Mouse (Mus musculus) cerebellum, adult 2 months (tissue): ENCODE results near the gene Hopx.

Experiments used
- CTCF ChIP-seq: fragments of 200-500 bp; IDR thresholded peaks from 2 replicates; pipeline ENCODE4 v1.5.1; 2011; ENCODE audit warnings: low read depth, mild to moderate bottlenecking, control low read depth, low read length, moderate library complexity, borderline replicate concordance; ENCODE audit not compliant: insufficient read depth
- POLR2A ChIP-seq: fragments of 200-500 bp; IDR thresholded peaks from 2 replicates; pipeline ENCODE4 v1.6.1; 2011; ENCODE audit warnings: low read length, control low read depth, borderline replicate concordance; ENCODE audit not compliant: insufficient read depth

- TF ChIP-seq POLR2A, result no peak
- no peak for TF ChIP-seq CTCF
Measured at GRCm38 (mm10) chr5:77134961-77135360, 20.0 kb upstream of the Hopx start.
